Mouse (Mus musculus): ENCODE results near the gene Oosp1.

The Oosp1 gene

DNA sequence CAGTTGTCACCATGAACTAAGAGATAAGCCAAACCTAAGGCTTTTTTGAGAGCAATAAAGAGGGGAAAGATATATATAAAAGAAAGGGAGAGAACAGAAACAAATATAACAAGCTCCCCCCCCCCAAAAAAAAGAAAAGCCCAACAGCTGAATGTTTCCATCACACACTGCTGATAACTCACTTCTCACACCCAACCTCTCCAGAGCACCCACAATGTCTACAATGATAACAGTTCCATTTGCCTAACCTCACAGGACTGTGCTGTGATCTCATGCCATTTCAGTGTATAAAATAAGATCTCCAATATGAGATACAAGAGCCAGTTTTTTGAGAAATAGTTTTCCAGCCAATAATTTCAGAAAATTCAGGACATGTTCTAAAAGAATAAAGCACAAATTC lies 73.0 kb downstream of the Oosp1 start:
- DNase-seq (ENCODE audit: low spot score) = no peak
